Mouse (Mus musculus) midbrain, embryonic 13.5 days (tissue): ENCODE results near the gene Pcid2. TPM values are rescaled to one million over a fixed set of nuclear protein-coding genes. Genes with fewer than 3 reads are reported as not detected.
A peak's percentile ranks its signal among the peaks of the same experiment; 100 is the strongest.
"Not testable (repeated sequence)": the region's sequence is repeated elsewhere in the genome, so short reads cannot be mapped to it uniquely, and the experiment has no call there.

Source experiments
- ATAC-seq: fragments of 200-750 bp; cut with Nextera tagmentation; 2 replicates; pipeline ENCODE4 v1.8.0; 2017; ENCODE audit warnings: mild to moderate bottlenecking, moderate TSS enrichment, moderate library complexity
- H3K27ac ChIP-seq: fragments of 300-500 bp; sonication (generic); 2 replicates; pipeline ENCODE4 v1.5.1; 2015; ENCODE audit warnings: inconsistent platforms, mild to moderate bottlenecking, moderate library complexity
- H3K27me3 ChIP-seq: fragments of 300-500 bp; sonication (generic); 2 replicates; pipeline ENCODE4 v1.6.1; 2015; ENCODE audit warnings: mild to moderate bottlenecking, inconsistent platforms
- H3K36me3 ChIP-seq: fragments of 300-500 bp; sonication (generic); 2 replicates; pipeline ENCODE4 v1.6.1; 2015; ENCODE audit warnings: mild to moderate bottlenecking, inconsistent platforms
- H3K4me1 ChIP-seq: fragments of 300-500 bp; sonication (generic); replicated peaks from 2 replicates; pipeline ENCODE4 v1.6.1; 2015; ENCODE audit warnings: inconsistent platforms
- H3K4me2 ChIP-seq: fragments of 300-500 bp; sonication (generic); replicated peaks from 2 replicates; pipeline ENCODE4 v1.6.1; 2015; ENCODE audit warnings: moderate library complexity, mild to moderate bottlenecking, inconsistent platforms
- H3K4me3 ChIP-seq: fragments of 300-500 bp; sonication (generic); replicated peaks from 2 replicates; pipeline ENCODE4 v1.5.1; 2015; ENCODE audit warnings: mild to moderate bottlenecking, inconsistent platforms
- H3K9ac ChIP-seq: fragments of 300-500 bp; sonication (generic); replicated peaks from 2 replicates; pipeline ENCODE4 v1.6.1; 2015; ENCODE audit warnings: mild to moderate bottlenecking, inconsistent platforms
- H3K9me3 ChIP-seq: fragments of 300-500 bp; sonication (generic); 2 replicates; pipeline ENCODE4 v1.6.1; 2016; ENCODE audit warnings: mild to moderate bottlenecking, inconsistent platforms
- WGBS: fragments of 180-500 bp; shearing (Covaris S2); methylation state at CpG from one replicate; pipeline ENCODE4 v1.1.7; 2015; 5-methylcytosine and 5-hydroxymethylcytosine counted together
- polyA plus RNA-seq: library from polyadenylated mRNA; unstranded; fragments of >200 nt; fragmentation: Nextera tagmentation; extraction: Ambion mirVana; gene quantifications from 2 replicates; pipeline ENCODE4 v1.2.1, GENCODE M21; 2015

The Pcid2 gene
- 49.2 and 50.0 TPM in 2 replicates for polyA plus RNA-seq

GRCm38 (mm10) chr8:13105087-13105881 is at the start of gene Pcid2, which contains the start of gene Cul4a:
Gene Pcid2 (minus strand): TSS chr8:13105459.
Gene Cul4a (plus strand): TSS chr8:13105621.
- WGBS = under 1% methylated on average over 74 of the region's 87 CpGs

DNA sequence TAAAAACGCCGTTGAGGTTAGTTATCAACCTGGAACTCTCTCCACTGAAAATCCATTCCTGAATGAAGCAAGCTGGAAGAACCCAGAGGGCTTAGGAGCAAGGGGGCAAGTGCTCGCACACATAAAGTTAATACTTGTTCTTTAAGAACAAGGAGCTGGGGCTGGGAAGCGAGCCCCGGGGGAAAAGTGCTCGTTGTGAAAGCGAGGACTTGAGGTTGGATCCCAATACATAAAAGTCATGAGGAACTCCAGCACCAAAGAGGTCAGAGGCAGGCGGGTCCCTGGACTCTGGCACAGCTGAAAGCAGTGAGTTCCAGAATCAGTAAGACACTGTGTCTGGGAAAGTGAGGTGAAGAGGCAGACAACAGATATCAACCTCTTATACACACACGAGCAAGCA is 48.8 kb upstream of the Pcid2 start:
- Histone ChIP-seq H3K4me1 (peaks cover 3% of the 10 kb centered on the region), H3K4me3 (no peak overlapping the region), H3K9me3 (no peaks in the 10 kb centered on the region), H3K4me2 (no peak overlapping the region), H3K27me3 (no peaks in the 10 kb centered on the region), H3K36me3 (peaks cover 25% of the 10 kb centered on the region), H3K9ac (no peak overlapping the region), H3K27ac (no peak overlapping the region)
- 84% methylated on average over 9 of the region's 9 CpGs for WGBS
- no peak for ATAC-seq

More at GRCm38 (mm10) chr8:13105087-13105881, at the start of gene Pcid2, which contains the start of gene Cul4a:
- no peaks in the 10 kb centered on the region for H3K27me3 ChIP-seq
- ATAC-seq = peak; percentile 94
- H3K4me1 ChIP-seq = peaks cover 30% of the 10 kb centered on the region
- peak within 1 kb of the TSS; percentile 97 for H3K4me3 ChIP-seq
- peak within 1 kb of the TSS; percentile 96 for H3K9ac ChIP-seq
- H3K36me3 ChIP-seq = peaks cover 14% of the 10 kb centered on the region
- H3K4me2 ChIP-seq = peak within 1 kb of the TSS; percentile 86
- H3K9me3 ChIP-seq = no peaks in the 10 kb centered on the region
- H3K27ac ChIP-seq = peak within 1 kb of the TSS; percentile 94

DNA sequence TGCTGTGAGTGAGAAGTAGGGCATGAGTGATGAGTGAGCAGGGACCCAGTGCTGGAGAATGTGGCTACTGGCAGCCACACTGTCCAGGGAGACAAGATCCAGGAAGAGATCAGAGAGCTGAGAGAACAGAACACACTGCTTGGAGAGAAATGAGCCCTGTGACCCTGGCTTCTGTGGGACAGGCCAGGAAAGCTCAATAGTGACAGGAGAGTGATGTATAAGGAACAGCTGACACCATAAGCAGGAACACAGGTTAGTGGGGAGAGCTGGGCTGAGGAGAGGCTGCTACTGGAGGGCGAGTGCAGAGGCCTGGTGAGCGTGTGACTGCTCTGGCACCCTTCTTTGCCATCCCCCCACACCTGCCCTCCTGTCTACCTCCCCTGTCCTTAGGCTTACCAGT is 45.7 kb upstream of the Pcid2 start:
- H3K27ac ChIP-seq = no peak overlapping the region
- 75% methylated on average over 2 of the region's 2 CpGs for WGBS
- no peak overlapping the region for H3K4me2 ChIP-seq
- H3K9ac ChIP-seq = no peak overlapping the region
- H3K27me3 ChIP-seq = no peaks in the 10 kb centered on the region
- no peaks in the 10 kb centered on the region for H3K9me3 ChIP-seq
- peaks cover 51% of the 10 kb centered on the region for H3K36me3 ChIP-seq
- H3K4me1 ChIP-seq = no peaks in the 10 kb centered on the region
- ATAC-seq = no peak
- no peak overlapping the region for H3K4me3 ChIP-seq

GRCm38 (mm10) chr8:13149866-13150265 is 44.6 kb upstream of the Pcid2 start:
- H3K27ac ChIP-seq = no peak overlapping the region
- no peak overlapping the region for H3K9ac ChIP-seq
- no peak for ATAC-seq
- WGBS = 78% methylated on average over 5 of the region's 5 CpGs
- no peak overlapping the region for H3K4me3 ChIP-seq
- H3K9me3 ChIP-seq = no peaks in the 10 kb centered on the region
- H3K27me3 ChIP-seq = no peaks in the 10 kb centered on the region
- no peaks in the 10 kb centered on the region for H3K4me1 ChIP-seq
- H3K36me3 ChIP-seq = peaks cover 62% of the 10 kb centered on the region
- H3K4me2 ChIP-seq = no peak overlapping the region

- Histone ChIP-seq H3K27me3 (no peaks in the 10 kb centered on the region), H3K4me3 (no peak overlapping the region), H3K9ac (no peak overlapping the region), H3K9me3 (no peaks in the 10 kb centered on the region), H3K4me2 (no peak overlapping the region), H3K27ac (no peak overlapping the region), H3K36me3 (peaks cover 68% of the 10 kb centered on the region), H3K4me1 (no peaks in the 10 kb centered on the region)
- WGBS = 96% methylated on average over 2 of the region's 2 CpGs
- no peak for ATAC-seq
These were observed 44.0 kb upstream of the Pcid2 start for GRCm38 (mm10) chr8:13149287-13149686.

DNA sequence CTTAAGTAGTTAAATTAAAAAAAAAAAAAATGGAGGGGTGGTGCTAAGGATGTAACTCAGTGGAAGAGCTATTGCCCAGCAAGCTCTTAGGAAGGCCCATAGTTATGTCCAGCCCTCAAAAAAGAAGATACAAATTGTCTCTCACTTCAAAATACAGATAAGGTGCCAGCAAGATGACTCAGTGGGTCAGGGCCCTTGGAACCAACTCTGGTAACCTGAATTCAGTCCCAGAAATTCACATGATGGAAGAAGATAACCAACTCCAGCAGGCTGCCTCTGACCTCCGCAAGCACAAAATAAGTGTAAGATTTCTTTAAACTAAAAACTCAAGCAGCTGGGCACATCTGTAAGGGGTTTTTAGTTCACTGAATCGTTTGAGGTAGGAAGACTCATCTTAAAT is 43.2 kb upstream of the Pcid2 start:
- Histone ChIP-seq H3K4me1 (no peaks in the 10 kb centered on the region), H3K27me3 (no peaks in the 10 kb centered on the region), H3K4me3 (no peak overlapping the region), H3K4me2 (no peak overlapping the region), H3K27ac (no peak overlapping the region), H3K36me3 (peaks cover 69% of the 10 kb centered on the region), H3K9me3 (no peaks in the 10 kb centered on the region), H3K9ac (no peak overlapping the region)
- WGBS = 96% methylated on average over 2 of the region's 2 CpGs
- no peak for ATAC-seq

- no peaks in the 10 kb centered on the region for H3K9me3 ChIP-seq
- 86% methylated on average over 5 of the region's 5 CpGs for WGBS
- no peak overlapping the region for H3K4me3 ChIP-seq
- H3K27ac ChIP-seq = no peak overlapping the region
- no peaks in the 10 kb centered on the region for H3K27me3 ChIP-seq
- H3K36me3 ChIP-seq = peaks cover 97% of the 10 kb centered on the region
- no peaks in the 10 kb centered on the region for H3K4me1 ChIP-seq
- no peak overlapping the region for H3K4me2 ChIP-seq
- ATAC-seq = no peak
- no peak overlapping the region for H3K9ac ChIP-seq
These were observed 36.4 kb upstream of the Pcid2 start for GRCm38 (mm10) chr8:13141681-13142080.

DNA sequence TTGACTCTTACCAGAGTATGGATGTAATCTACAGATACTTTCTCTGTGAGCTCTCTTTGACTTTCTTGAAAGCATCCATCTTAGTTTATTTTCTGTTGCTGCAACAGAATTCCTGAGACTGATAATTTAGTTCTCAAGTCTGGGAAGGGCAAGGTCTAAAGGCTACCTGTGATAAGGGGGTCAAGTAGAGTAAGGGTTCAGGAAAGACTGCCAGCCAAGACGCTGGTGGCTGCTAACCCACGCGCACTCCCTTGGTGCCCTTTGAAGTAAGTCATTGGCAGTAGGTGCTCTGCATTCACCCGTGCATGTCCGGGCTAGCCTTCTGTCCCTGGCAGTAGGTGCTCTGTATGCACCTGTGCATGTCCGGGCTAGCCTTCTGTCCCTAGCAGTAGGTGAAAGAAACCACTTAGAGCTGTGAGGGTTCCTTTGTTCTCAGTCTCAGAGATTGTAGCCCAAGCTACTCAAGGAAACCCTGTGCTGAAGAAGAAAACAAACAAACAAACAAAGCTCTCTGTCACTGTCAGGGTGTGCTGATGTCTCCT is 34.5 kb upstream of the Pcid2 start:
- H3K9me3 ChIP-seq = no peaks in the 10 kb centered on the region
- no peak overlapping the region for H3K27ac ChIP-seq
- WGBS = 92% methylated on average over 6 of the region's 6 CpGs
- no peak overlapping the region for H3K9ac ChIP-seq
- no peaks in the 10 kb centered on the region for H3K27me3 ChIP-seq
- H3K36me3 ChIP-seq = peaks cover 97% of the 10 kb centered on the region
- no peaks in the 10 kb centered on the region for H3K4me1 ChIP-seq
- ATAC-seq = no peak
- no peak overlapping the region for H3K4me3 ChIP-seq
- H3K4me2 ChIP-seq = no peak overlapping the region

DNA sequence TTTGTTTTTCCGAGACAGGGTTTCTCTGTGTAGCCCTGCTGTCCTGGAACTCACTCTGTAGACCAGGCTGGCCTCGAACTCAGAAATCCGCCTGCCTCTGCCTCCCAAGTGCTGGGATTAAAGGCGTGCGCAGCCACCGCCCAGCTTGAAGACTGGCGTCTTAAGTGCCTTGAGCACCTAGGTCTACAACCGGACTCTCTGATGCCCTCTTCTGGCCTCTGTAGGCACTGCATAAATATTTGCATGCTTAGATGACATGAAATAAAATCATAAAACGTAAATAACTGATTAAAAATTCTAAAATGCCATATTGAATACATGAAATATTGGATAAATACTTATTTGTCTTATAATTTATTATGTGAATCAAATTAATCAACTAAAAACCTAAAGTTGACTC is 27.0 kb upstream of the Pcid2 start:
- not testable (repeated sequence) for H3K27ac ChIP-seq, ATAC-seq, H3K27me3 ChIP-seq, H3K9ac ChIP-seq, H3K4me2 ChIP-seq, H3K4me3 ChIP-seq, H3K4me1 ChIP-seq, H3K9me3 ChIP-seq
- WGBS = 72% methylated on average over 9 of the region's 9 CpGs
- peaks cover 89% of the 10 kb centered on the region for H3K36me3 ChIP-seq

- no peak overlapping the region for H3K4me2 ChIP-seq
- H3K9ac ChIP-seq = no peak overlapping the region
- H3K4me1 ChIP-seq = no peaks in the 10 kb centered on the region
- H3K27ac ChIP-seq = no peak overlapping the region
- ATAC-seq = no peak
- 93% methylated on average over 8 of the region's 8 CpGs for WGBS
- no peaks in the 10 kb centered on the region for H3K9me3 ChIP-seq
- peaks cover 78% of the 10 kb centered on the region for H3K36me3 ChIP-seq
- no peak overlapping the region for H3K4me3 ChIP-seq
- H3K27me3 ChIP-seq = no peaks in the 10 kb centered on the region
These were observed 19.6 kb upstream of the Pcid2 start for GRCm38 (mm10) chr8:13124897-13125296.

DNA sequence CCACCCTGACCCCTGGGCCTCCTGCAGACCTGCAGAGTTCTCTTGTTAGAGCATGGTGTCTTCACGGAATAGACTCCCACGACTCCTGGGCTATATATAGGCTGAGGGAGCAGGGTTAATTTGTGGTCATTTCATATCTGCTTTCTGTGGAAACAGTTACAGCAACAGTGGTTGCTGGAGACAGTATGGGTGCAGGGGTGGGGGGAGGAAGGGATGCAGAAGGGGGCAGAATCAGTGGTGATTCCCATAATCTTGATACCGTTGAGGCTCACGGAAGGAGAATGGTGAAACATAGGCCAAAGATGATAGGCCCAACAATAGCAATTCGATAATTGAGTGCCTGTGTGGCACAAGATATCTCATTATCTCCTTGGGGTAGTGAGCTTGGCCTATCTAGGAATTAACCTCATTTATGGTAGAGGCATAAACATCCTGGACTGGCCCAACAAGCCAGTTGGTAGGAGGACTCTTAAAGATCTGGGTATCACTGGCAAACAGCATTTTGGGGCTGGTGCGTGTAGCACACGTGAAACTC is 17.7 kb upstream of the Pcid2 start:
- Histone ChIP-seq H3K27ac (no peak overlapping the region), H3K27me3 (no peaks in the 10 kb centered on the region), H3K36me3 (peaks cover 73% of the 10 kb centered on the region), H3K9ac (no peak overlapping the region), H3K4me1 (no peaks in the 10 kb centered on the region), H3K9me3 (no peaks in the 10 kb centered on the region), H3K4me2 (no peak overlapping the region), H3K4me3 (no peak overlapping the region)
- 95% methylated on average over 7 of the region's 7 CpGs for WGBS
- no peak for ATAC-seq

DNA sequence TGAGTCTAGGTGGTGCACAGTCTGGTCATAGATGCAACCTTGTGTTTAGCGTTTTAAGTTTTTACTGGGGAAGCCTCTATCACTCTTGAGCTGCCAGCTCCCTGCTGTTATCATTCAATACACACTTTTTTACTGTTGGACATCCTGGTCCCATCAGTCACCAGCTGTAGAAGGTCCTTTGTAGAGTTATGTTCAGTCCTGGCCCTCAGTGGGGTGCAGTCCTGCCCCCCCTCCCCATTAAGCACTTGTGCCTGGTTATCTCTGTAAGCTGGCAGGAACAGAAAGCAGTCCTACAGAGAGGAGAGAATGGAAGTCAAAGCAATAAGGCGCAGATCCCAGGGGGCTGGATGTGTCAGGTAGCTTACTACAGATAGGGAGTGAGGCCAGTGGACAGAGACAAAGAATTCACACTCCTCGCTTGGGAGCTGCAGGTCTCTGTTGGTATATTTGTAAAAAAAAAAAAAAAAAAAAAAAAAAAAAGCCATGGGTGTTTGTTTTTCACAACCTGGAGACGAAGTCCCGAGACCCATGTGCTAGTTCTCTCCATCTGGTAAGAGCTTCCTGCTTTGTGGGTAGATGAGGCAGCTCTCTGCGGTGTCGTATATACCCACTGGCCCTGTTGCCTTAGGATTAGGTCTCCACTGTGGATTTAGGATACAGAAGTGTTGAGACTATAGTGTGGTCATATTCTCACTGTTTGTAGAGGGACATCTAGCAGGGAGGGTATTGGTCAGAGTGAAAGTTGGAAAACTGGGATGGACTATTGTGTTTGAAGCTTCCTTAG is 15.8 kb upstream of the Pcid2 start:
- Histone ChIP-seq H3K4me2 (no peak overlapping the region), H3K27ac (no peak overlapping the region), H3K27me3 (no peaks in the 10 kb centered on the region), H3K9ac (no peak overlapping the region), H3K9me3 (no peaks in the 10 kb centered on the region), H3K36me3 (peaks cover 58% of the 10 kb centered on the region), H3K4me1 (no peaks in the 10 kb centered on the region; the same call in 1 of the 2 replicates), H3K4me3 (no peak overlapping the region)
- WGBS = 93% methylated on average over 7 of the region's 7 CpGs
- ATAC-seq = no peak
